Mouse (Mus musculus) cerebellum, postnatal 36 days (tissue): ENCODE data around the gene Hmbs.

Experiments used
- DNase-seq, 2 experiments: peaks; one replicate each; pipeline ENCODE4 v3.0.0; 2021 to 2022; ENCODE audit warnings: mixed read lengths in 2 of 2

Hmbs gene

GRCm38 (mm10) chr9:44287401-44288075 is 56.5 kb downstream of the Hmbs start:
- peak; percentile 43 to 48 for DNase-seq

- peak in 1 of 2 experiments; percentile 40 for DNase-seq
Measured at GRCm38 (mm10) chr9:44287003-44287400, 57.0 kb downstream of the Hmbs start.
